8 mouse cellular contexts compared by ENCODE assay signal in the genomic region with DNA sequence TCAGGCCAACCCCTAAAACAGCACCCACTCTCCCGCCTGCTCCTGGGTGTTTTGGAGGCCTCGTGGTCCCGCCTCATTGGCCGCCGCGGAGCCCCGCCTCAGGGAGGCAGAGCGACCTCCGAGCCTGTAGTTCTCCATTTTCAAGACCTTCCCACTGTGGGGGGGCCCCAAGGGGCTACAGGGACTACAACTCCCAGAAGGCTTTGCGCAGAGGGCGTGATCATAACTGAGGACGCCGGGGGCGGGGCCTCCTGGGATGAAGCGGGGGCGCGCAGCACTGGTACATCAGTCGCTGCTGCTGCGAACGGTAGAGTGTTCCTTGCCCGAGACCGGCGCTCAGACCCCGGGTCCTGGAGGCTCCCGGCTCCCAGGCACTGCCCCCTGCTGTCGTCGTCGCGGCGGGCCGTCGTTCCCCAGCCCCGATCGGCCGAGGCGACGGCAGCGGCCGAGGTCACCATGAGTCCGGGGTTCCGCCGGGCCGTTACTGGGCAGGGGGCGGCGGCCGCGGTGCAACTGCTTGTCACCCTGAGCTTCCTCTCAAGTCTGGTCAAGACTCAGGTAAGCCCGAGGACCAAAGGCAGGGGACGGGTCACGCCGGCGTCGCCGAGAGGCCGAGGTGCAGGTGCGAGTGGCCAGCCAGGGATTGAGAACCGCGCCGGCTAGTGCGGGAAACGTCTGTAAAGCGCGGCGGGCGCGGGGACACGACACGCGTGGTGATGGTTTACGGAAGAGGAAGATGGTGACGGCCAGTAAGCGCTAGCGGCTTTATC. TPM values are rescaled to one million over a fixed set of nuclear protein-coding genes. Genes with fewer than 3 reads are reported as not detected.
A peak's percentile ranks its signal among the peaks of the same experiment; 100 is the strongest.
DNase-seq lines count a peak whose midpoint lies in the region; ATAC-seq lines count a peak whose summit lies in the region.

A gene (plus strand): TSS at position 254 of the 770 bp plus-strand sequence.

- peak; percentile 98 for ATAC-seq in hindbrain, embryonic 12.5 days (ENCODE audit: low FRiP score)

- peak within 1 kb of the TSS; percentile 44; the same call in 1 of the 2 replicates for H3K27ac ChIP-seq in hindbrain, embryonic 12.5 days

- peak within 1 kb of the TSS; percentile 79 for H3K9ac ChIP-seq in hindbrain, embryonic 12.5 days

- under 1% methylated on average over 73 of the region's 73 CpGs for WGBS in hindbrain, embryonic 12.5 days

- H3K4me3 ChIP-seq in hindbrain, embryonic 12.5 days, result peak within 1 kb of the TSS; percentile 78

- H3K36me3 ChIP-seq in hindbrain, embryonic 12.5 days, result no peaks in the 10 kb centered on the region

- H3K9me3 ChIP-seq in hindbrain, embryonic 12.5 days (replicated peaks), result no peaks in the 10 kb centered on the region

- peak; percentile 99 for DNase-seq in Muller cell, postnatal 12 days (ENCODE audit: inconsistent ontology term)
- DNase-seq in cerebellum, adult 9-11 months, result peak; percentile 99
- DNase-seq in frontal cortex, adult 2 months (ENCODE audit: extremely low spot score in 1 of 2, low spot score in 1 of 2), result peak; percentile 100
- peak; percentile 97 to 100 for DNase-seq in layer of hippocampus, postnatal 14 days (ENCODE audit: low spot score in 2 of 2)
- DNase-seq in lung, postnatal 14 days, result peak; percentile 99
- peak; percentile 84 for DNase-seq in retina, adult 2 months (ENCODE audit: low read depth, low spot score)
- DNase-seq in thymus, postnatal 36 days, result peak; percentile 99

- H3K4me2 ChIP-seq in hindbrain, embryonic 12.5 days (replicated peaks), result peak within 1 kb of the TSS; percentile 83

- no peaks in the 10 kb centered on the region for H3K27me3 ChIP-seq in hindbrain, embryonic 12.5 days

- H3K4me1 ChIP-seq in hindbrain, embryonic 12.5 days, result peaks cover 9% of the 10 kb centered on the region

RNA-seq across cellular contexts. Expression of the gene that starts here (rescaled TPM):
- 11.6 and 13.0 TPM in 2 replicates for polyA plus RNA-seq in frontal cortex, adult 2 months (2012; rRNA removed)
- polyA plus RNA-seq in hindbrain, embryonic 12.5 days (2016; fragmentation: Nextera tagmentation; extraction: Ambion mirVana), result 13.1 and 13.6 TPM in 2 replicates
- total RNA-seq in layer of hippocampus, postnatal 14 days (2021), result 10 to 100 TPM; 11.2 TPM

Comparison
In these comparisons a context has a peak if more than half of its experiments do, and no peak if none do; other contexts are left out.
1. Peak in every context shown above with its lines: DNase-seq, ATAC-seq, H3K4me3 ChIP-seq and H3K27ac ChIP-seq.